Mouse (Mus musculus) 416B (cell line): ENCODE measurements around the gene Phf12.
"Not testable (repeated sequence)": the region's sequence is repeated elsewhere in the genome, so short reads cannot be mapped to it uniquely, and the experiment has no call there.

Experiments used
- DNase-seq: peaks from one replicate; pipeline ENCODE4 v3.0.0; 2011; ENCODE audit warnings: low read depth

Gene Phf12

GRCm38 (mm10) chr11:78031947-78032808 lies 49.6 kb downstream of the Phf12 start, which contains the start of gene Dhrs13:
Dhrs13 (plus strand) TSS chr11:78032280.
- DNase-seq: peak; percentile 93

GRCm38 (mm10) chr11:78032809-78033195 lies 50.2 kb downstream of the Phf12 start:
- DNase-seq: no peak

- DNase-seq: no peak
Observed at GRCm38 (mm10) chr11:78033931-78034617, 51.5 kb downstream of the Phf12 start.

GRCm38 (mm10) chr11:78036791-78037190 lies 54.2 kb downstream of the Phf12 start:
- DNase-seq: no peak

- no peak for DNase-seq
Observed at GRCm38 (mm10) chr11:78037831-78038752, 55.5 kb downstream of the Phf12 start, which contains the start of gene Flot2. Flot2 (plus strand) TSS chr11:78037931.

- DNase-seq: no peak
Observed at GRCm38 (mm10) chr11:78040878-78041277, 58.3 kb downstream of the Phf12 start.

GRCm38 (mm10) chr11:78042290-78042870 lies 59.8 kb downstream of the Phf12 start:
- not testable (repeated sequence) for DNase-seq

DNA sequence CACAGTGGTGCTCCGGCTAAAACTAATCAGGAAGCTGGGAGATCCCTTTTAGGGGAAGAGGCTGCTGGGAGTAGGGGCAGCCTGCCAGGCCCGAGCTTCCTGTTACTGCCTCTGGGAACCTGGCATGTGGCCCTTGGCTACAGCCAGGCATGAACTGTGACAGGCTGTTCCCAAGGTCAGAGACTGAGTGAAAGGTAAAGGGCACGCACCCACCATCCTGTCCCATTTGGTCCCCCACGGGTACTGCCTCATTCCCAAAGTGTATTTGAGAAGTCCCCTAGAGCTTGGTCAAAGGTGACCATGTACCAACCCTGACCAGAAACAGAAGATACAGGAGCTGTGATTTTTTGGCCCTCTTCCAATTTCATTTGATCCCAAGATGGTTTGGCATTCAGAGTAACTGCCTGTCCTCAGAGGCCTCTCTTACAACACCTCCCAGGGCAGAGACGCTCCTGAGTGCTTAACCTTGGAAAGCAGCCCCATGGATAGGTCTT lies 62.3 kb downstream of the Phf12 start:
- DNase-seq: peak; percentile 29

DNA sequence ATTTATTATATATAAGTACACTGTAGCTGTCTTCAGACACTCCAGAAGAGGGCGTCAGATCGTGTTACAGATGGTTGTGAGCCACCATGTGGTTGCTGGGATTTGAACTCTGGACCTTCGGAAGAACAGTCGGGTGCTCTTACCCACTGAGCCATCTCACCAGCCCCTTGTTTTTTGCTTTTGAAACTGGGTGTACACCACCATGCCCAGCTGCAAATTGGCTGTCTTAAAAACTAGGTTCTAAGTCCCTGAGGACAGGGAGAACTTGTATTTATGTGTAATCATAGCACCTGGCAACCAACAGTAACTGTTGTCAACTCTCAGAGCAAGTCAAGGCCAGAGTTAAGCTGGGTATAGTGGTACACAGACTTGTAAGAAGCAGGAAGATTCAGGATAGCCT lies 66.1 kb downstream of the Phf12 start:
- not testable (repeated sequence) for DNase-seq

GRCm38 (mm10) chr11:78053078-78053477 lies 70.5 kb downstream of the Phf12 start:
- no peak for DNase-seq

DNA sequence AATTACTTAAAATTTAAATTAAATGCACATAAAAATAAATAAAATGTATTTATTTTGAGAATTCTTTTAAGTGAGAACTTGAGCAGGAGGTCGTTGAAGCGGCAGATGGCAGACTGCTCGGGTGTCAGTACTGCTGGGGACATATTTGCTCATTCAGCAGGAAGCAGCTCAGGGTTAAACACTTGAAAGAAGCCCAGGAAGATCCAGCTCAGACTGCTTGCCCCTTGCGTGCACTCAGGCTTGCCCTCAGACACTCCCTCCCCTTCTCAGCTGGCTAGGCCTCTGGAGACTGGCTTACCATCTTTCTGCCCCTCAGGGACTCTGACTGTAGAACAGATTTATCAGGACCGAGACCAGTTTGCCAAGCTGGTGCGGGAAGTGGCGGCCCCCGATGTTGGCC lies 74.4 kb downstream of the Phf12 start:
- DNase-seq: no peak

- DNase-seq: peak; percentile 83
Observed at GRCm38 (mm10) chr11:78059833-78060757, 77.5 kb downstream of the Phf12 start.

- DNase-seq: no peak
Observed at GRCm38 (mm10) chr11:78062563-78062962, 80.0 kb downstream of the Phf12 start.

DNA sequence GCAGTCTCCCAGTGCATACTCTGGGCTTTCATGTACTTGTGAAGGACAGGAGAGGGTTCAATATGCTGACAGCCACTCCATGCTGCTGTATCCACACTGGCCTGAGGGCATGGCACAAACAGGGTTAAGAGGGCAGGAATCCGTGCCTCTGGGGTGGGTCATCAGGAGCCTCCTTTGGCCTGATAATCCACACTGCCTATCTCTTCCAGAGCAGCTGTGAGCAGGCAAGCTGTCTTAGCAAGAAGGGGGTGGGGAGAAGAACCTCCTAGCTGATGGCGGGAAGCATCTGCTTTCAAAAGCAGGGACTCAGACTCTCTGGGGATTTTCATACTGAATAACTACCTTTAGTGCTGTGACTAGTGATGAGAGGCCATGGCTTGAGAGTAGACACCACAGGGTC lies 83.4 kb downstream of the Phf12 start:
- no peak for DNase-seq

DNA sequence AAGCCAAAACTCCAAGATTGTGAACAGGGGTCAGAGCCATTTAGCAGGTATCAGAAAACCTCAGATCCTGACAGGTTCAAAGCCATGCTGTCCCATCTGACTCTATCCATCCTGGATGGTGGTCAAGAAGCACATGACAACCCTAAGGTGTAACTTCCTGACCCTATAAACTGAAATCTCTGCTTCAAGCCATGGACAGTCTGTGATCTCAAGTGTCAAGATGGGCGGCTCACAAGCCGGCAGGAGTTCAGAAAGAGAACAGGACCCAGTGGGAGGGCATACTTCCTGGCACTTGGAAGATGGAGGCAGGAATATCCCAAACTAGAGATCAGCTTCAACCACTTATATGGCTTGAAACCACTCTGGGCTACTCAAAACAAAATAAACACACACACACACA lies 84.1 kb downstream of the Phf12 start:
- no peak for DNase-seq

- no peak for DNase-seq
Observed at GRCm38 (mm10) chr11:78067566-78067965, 85.0 kb downstream of the Phf12 start.

- no peak for DNase-seq
Observed at GRCm38 (mm10) chr11:78069130-78069529, 86.6 kb downstream of the Phf12 start.

- no peak for DNase-seq
Observed at GRCm38 (mm10) chr11:78069646-78070045, 87.1 kb downstream of the Phf12 start.

- DNase-seq: no peak
Observed at GRCm38 (mm10) chr11:78071938-78072337, 89.4 kb downstream of the Phf12 start.

DNA sequence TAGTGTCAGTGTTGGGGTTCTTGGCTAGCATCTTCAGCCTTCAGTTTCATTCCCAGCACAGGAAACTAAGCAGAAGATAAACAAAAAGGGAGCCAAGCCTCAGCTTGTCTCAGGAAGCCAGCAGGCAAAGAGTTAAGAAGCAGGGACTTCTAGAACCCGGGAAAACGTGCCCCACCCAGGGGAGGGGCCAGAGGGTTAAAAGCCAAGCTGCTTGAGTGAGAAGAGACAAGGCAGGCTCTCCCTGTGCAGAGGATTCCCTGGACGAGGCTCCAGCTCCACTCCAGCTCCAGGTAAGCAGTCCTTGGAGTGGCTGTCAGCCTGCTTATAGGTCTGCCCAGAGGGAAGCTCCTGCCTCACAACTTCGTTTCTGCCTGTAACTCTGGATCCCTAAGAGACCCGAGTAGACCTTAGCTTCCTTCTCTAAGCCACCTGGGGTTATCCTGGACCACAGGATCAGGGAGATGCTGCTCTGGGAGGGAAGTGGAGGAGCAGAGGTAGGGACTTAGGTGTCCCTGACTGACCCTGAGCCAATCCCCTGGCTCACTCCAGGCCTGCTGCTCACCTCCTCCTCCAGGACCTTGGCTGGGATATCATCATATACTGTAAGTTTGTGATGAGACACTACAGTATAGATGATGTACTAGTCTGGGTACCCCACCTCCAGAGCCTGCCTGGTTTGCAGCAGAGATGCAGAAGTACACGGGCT lies 90.0 kb downstream of the Phf12 start:
- no peak for DNase-seq
